ENCODE assay signal across 9 mouse cellular contexts in the genomic region with DNA sequence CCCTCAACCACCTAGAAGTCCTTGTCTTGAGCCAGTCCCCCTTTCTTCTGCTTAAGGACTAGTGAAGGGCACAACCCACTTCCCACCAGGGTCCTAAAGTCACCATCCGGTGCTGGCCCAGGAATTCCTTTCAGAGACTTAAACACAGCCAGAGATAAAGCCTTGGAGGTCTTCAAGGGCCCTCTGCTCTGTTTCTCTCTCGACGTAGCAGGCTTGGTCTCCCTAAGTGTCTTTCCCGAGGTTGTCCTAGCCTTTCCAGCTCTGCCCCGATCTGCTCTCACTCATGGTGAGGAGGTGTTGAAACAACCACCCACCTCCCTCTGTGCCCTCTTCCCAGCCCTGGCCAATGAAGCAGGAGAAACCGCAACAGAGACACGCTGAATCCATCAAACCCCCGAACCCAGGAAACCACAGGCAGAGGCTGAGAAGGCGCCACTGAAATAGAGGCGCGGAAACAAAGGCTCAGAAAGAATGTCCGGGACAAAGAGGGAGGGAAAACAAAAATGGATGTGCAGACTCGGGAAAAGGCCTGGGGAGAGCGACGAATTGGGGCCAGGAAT. TPM values are rescaled to one million over a fixed set of nuclear protein-coding genes. Genes with fewer than 3 reads are reported as not detected.
DNase-seq lines count a peak whose midpoint lies in the region; ATAC-seq lines count a peak whose summit lies in the region.
"Had no signal": no experiment of that assay in that cellular context is flagged by ENCODE, and none has a peak within 500 bp of the region (broad histone marks: within the 10 kb centered on the region; RNA-seq: fewer than 3 reads in every experiment).

No protein-coding gene starts in this region.

- peak overlapping the region; percentile 83 for H3K9ac ChIP-seq in heart, embryonic 13.5 days
- peak overlapping the region; percentile 39; the same call in 1 of the 2 replicates for H3K9ac ChIP-seq in liver, embryonic 13.5 days
- H3K9ac ChIP-seq in stomach, embryonic 15.5 days = peak overlapping the region; percentile 42

- H3K27me3 ChIP-seq in heart, embryonic 13.5 days (replicated peaks) = 0 out of 2 replicates have a peak, but pooled peaks cover 2% of the 10 kb centered on the region
- peaks cover 84% of the 10 kb centered on the region for H3K27me3 ChIP-seq in liver, embryonic 13.5 days
- H3K27me3 ChIP-seq in stomach, embryonic 15.5 days (replicated peaks) = no peaks in the 10 kb centered on the region

- peak overlapping the region; percentile 82 for H3K4me2 ChIP-seq in heart, embryonic 13.5 days
- peak overlapping the region; percentile 59 for H3K4me2 ChIP-seq in liver, embryonic 13.5 days
- peak overlapping the region; percentile 86 for H3K4me2 ChIP-seq in stomach, embryonic 15.5 days

- under 1% methylated on average over 15 of the region's 15 CpGs for WGBS in heart, embryonic 13.5 days
- WGBS in liver, embryonic 13.5 days (ENCODE audit: insufficient replicate concordance) = 2% methylated on average over 15 of the region's 15 CpGs
- 2% methylated on average over 15 of the region's 15 CpGs for WGBS in stomach, embryonic 15.5 days

- H3K4me1 ChIP-seq in heart, embryonic 13.5 days = peaks cover 49% of the 10 kb centered on the region
- peaks cover 19% of the 10 kb centered on the region for H3K4me1 ChIP-seq in liver, embryonic 13.5 days (replicated peaks)
- peaks cover 30% of the 10 kb centered on the region for H3K4me1 ChIP-seq in stomach, embryonic 15.5 days

- peaks cover 3% of the 10 kb centered on the region; the same call in 1 of the 2 replicates for H3K9me3 ChIP-seq in heart, embryonic 13.5 days
- no peaks in the 10 kb centered on the region for H3K9me3 ChIP-seq in liver, embryonic 13.5 days (replicated peaks)
- no peaks in the 10 kb centered on the region for H3K9me3 ChIP-seq in stomach, embryonic 15.5 days

- peak; percentile 37 for DNase-seq in adrenal gland, adult 2 months
- no peak for DNase-seq in adrenal gland, postnatal 36 days
- peak; percentile 38 for DNase-seq in adipocyte (ENCODE audit: low spot score)
- DNase-seq in liver, embryonic 13.5 days = no peak
- DNase-seq in thymus, postnatal 0 days (ENCODE audit: low spot score) = no peak
- DNase-seq in right cerebral cortex, postnatal 14 days = no peak

- H3K4me3 ChIP-seq in heart, embryonic 13.5 days = peak overlapping the region; percentile 52
- peak overlapping the region; percentile 39 for H3K4me3 ChIP-seq in liver, embryonic 13.5 days (replicated peaks)
- peak overlapping the region; percentile 46 for H3K4me3 ChIP-seq in stomach, embryonic 15.5 days (replicated peaks)
- H3K4me3 ChIP-seq: erythroblast, embryonic 14.5 days had no signal

- peak overlapping the region; percentile 97 for H3K27ac ChIP-seq in heart, embryonic 13.5 days (replicated peaks)
- H3K27ac ChIP-seq in liver, embryonic 13.5 days = peak overlapping the region; percentile 63
- peak overlapping the region; percentile 97 for H3K27ac ChIP-seq in stomach, embryonic 15.5 days

- H3K36me3 ChIP-seq in heart, embryonic 13.5 days = no peaks in the 10 kb centered on the region
- H3K36me3 ChIP-seq in liver, embryonic 13.5 days = no peaks in the 10 kb centered on the region
- H3K36me3 ChIP-seq in stomach, embryonic 15.5 days = no peaks in the 10 kb centered on the region

- ATAC-seq in heart, embryonic 13.5 days (ENCODE audit: extremely low read depth, insufficient number of reproducible peaks, low FRiP score, low TSS enrichment) = no peak
- no peak for ATAC-seq in liver, embryonic 13.5 days (ENCODE audit: low read depth)
- ATAC-seq in stomach, embryonic 15.5 days (ENCODE audit: insufficient read depth, low FRiP score, low read depth) = no peak

RNA-seq across cellular contexts. Expression of gene Id3, which starts 8.8 kb away (rescaled TPM):
- total RNA-seq in adrenal gland, adult 2 months (2021) = 10 to 100 TPM; 31.5 to 70.5 TPM
- 235 and 298 TPM in 2 replicates for polyA plus RNA-seq in adrenal gland, adult 2 months (2012; rRNA removed)
- 10 to 100 TPM; 60.0 to 74.0 TPM for total RNA-seq in adrenal gland, postnatal 36 days (2021)
- polyA plus RNA-seq in heart, embryonic 13.5 days (2015; fragmentation: Nextera tagmentation; extraction: Ambion mirVana) = 288 and 305 TPM in 2 replicates
- polyA plus RNA-seq in liver, embryonic 13.5 days (2015; fragmentation: Nextera tagmentation; extraction: Ambion mirVana) = 48.1 and 51.3 TPM in 2 replicates
- 274 and 292 TPM in 2 replicates for polyA plus RNA-seq in stomach, embryonic 15.5 days (2015; fragmentation: Nextera tagmentation; extraction: Ambion mirVana)
- polyA plus RNA-seq in thymus, postnatal 0 days (2015; fragmentation: Nextera tagmentation; extraction: Ambion mirVana) = 262 and 327 TPM in 2 replicates

RNA-seq across cellular contexts. Expression of gene E2f2, which starts 37.7 kb away (rescaled TPM):
- total RNA-seq in adrenal gland, adult 2 months (2021) = 1 to 10 TPM; 1.8 to 5.1 TPM
- polyA plus RNA-seq in adrenal gland, adult 2 months (2012; rRNA removed) = 2.9 and 3.0 TPM in 2 replicates
- total RNA-seq in adrenal gland, postnatal 36 days (2021) = 1 to 10 TPM; 2.1 to 2.3 TPM
- polyA plus RNA-seq in heart, embryonic 13.5 days (2015; fragmentation: Nextera tagmentation; extraction: Ambion mirVana) = 6.2 and 6.6 TPM in 2 replicates
- 64.7 and 72.1 TPM in 2 replicates for polyA plus RNA-seq in liver, embryonic 13.5 days (2015; fragmentation: Nextera tagmentation; extraction: Ambion mirVana)
- polyA plus RNA-seq in stomach, embryonic 15.5 days (2015; fragmentation: Nextera tagmentation; extraction: Ambion mirVana) = 8.6 and 11.4 TPM in 2 replicates
- 58.9 and 64.1 TPM in 2 replicates for polyA plus RNA-seq in thymus, postnatal 0 days (2015; fragmentation: Nextera tagmentation; extraction: Ambion mirVana)

Comparison
In these comparisons a context has a peak if more than half of its experiments do, and no peak if none do; other contexts are left out.
1. DNase-seq: peak in adrenal gland, adult 2 months (single experiment) and adipocyte (single experiment); none in adrenal gland, postnatal 36 days (0 of 2), liver, embryonic 13.5 days (single experiment), thymus, postnatal 0 days (single experiment) and right cerebral cortex, postnatal 14 days (single experiment).
2. Peak in every context shown above with its lines, with median percentiles within 50 percentile points of each other: H3K27ac ChIP-seq, H3K4me2 ChIP-seq, H3K4me3 ChIP-seq and H3K9ac ChIP-seq.